Mouse (Mus musculus): ENCODE measurements around the gene Olfr360. TPM values are rescaled to one million over a fixed set of nuclear protein-coding genes. Genes with fewer than 3 reads are reported as not detected.
"Not testable (repeated sequence)": the region's sequence is repeated elsewhere in the genome, so short reads cannot be mapped to it uniquely, and the experiment has no call there.

Olfr360 gene
- polyA plus RNA-seq (2016; fragmentation: Nextera tagmentation; extraction: Ambion mirVana): not detected in 2 replicates

GRCm38 (mm10) chr2:37065446-37065845 is at the start of gene Olfr360:
Olfr360 (plus strand) TSS chr2:37065746.
- H3K4me1 ChIP-seq: no peaks in the 10 kb centered on the region
- H3K4me3 ChIP-seq: no peak within 1 kb of the TSS
- no peaks in the 10 kb centered on the region for H3K9me3 ChIP-seq (replicated peaks)
- H3K27me3 ChIP-seq (replicated peaks): no peaks in the 10 kb centered on the region
- H3K4me2 ChIP-seq: no peak within 1 kb of the TSS
- no peak within 1 kb of the TSS for H3K27ac ChIP-seq
- H3K9ac ChIP-seq: no peak within 1 kb of the TSS
- no peaks in the 10 kb centered on the region for H3K36me3 ChIP-seq
- ATAC-seq: no peak

GRCm38 (mm10) chr2:37089190-37089589 is 23.6 kb downstream of the Olfr360 start, which contains the start of gene Olfr361:
Olfr361 (minus strand) TSS chr2:37089290.
- not testable (repeated sequence) for H3K27ac ChIP-seq; H3K9me3 ChIP-seq (replicated peaks); ATAC-seq; H3K9ac ChIP-seq; H3K4me3 ChIP-seq; H3K4me2 ChIP-seq; H3K4me1 ChIP-seq; H3K36me3 ChIP-seq; H3K27me3 ChIP-seq (replicated peaks)
- WGBS (ENCODE audit: insufficient replicate concordance): 30% methylated on average over 1 of the region's 1 CpGs

GRCm38 (mm10) chr2:37117810-37118209 is 52.3 kb downstream of the Olfr360 start, which contains the start of gene Olfr362:
Olfr362 (minus strand) TSS chr2:37117910.
- H3K27ac ChIP-seq: no peak within 1 kb of the TSS
- H3K36me3 ChIP-seq: no peaks in the 10 kb centered on the region
- no peak for ATAC-seq
- H3K4me3 ChIP-seq: no peak within 1 kb of the TSS
- 55% methylated on average over 1 of the region's 1 CpGs for WGBS (ENCODE audit: insufficient replicate concordance)
- no peak within 1 kb of the TSS for H3K9ac ChIP-seq
- H3K4me2 ChIP-seq: no peak within 1 kb of the TSS
- H3K27me3 ChIP-seq (replicated peaks): no peaks in the 10 kb centered on the region
- H3K9me3 ChIP-seq (replicated peaks): 0 out of 2 replicates have a peak, but pooled peaks cover 4% of the 10 kb centered on the region
- H3K4me1 ChIP-seq: no peaks in the 10 kb centered on the region

Other genes starting within 250 kb of the Olfr360 start
- not detected in 2 replicates for gene Olfr3, start 248.7 kb upstream of the Olfr360 start, polyA plus RNA-seq (2016; fragmentation: Nextera tagmentation; extraction: Ambion mirVana)
- gene Olfr350, start 219.4 kb upstream of the Olfr360 start, polyA plus RNA-seq (2016; fragmentation: Nextera tagmentation; extraction: Ambion mirVana): not detected in 2 replicates
- not detected in 2 replicates for gene Olfr351, start 203.1 kb upstream of the Olfr360 start, polyA plus RNA-seq (2016; fragmentation: Nextera tagmentation; extraction: Ambion mirVana)
- not detected in 2 replicates for gene Olfr352, start 197.3 kb upstream of the Olfr360 start, polyA plus RNA-seq (2016; fragmentation: Nextera tagmentation; extraction: Ambion mirVana)
- not detected in 2 replicates for gene Olfr353, start 172.8 kb upstream of the Olfr360 start, polyA plus RNA-seq (2016; fragmentation: Nextera tagmentation; extraction: Ambion mirVana)
- gene Olfr354, start 160.1 kb upstream of the Olfr360 start, polyA plus RNA-seq (2016; fragmentation: Nextera tagmentation; extraction: Ambion mirVana): not detected in 2 replicates
- not detected in 2 replicates for gene Olfr355, start 136.8 kb upstream of the Olfr360 start, polyA plus RNA-seq (2016; fragmentation: Nextera tagmentation; extraction: Ambion mirVana)
- gene Olfr356, start 128.6 kb upstream of the Olfr360 start, polyA plus RNA-seq (2016; fragmentation: Nextera tagmentation; extraction: Ambion mirVana): not detected in 2 replicates
- not detected in 2 replicates for gene Olfr357, start 71.9 kb upstream of the Olfr360 start, polyA plus RNA-seq (2016; fragmentation: Nextera tagmentation; extraction: Ambion mirVana)
- not detected in 2 replicates for gene Olfr358, start 56.4 kb upstream of the Olfr360 start, polyA plus RNA-seq (2016; fragmentation: Nextera tagmentation; extraction: Ambion mirVana)
- not detected in 2 replicates for gene Olfr361, start 23.5 kb downstream of the Olfr360 start, polyA plus RNA-seq (2016; fragmentation: Nextera tagmentation; extraction: Ambion mirVana)
- not detected in 2 replicates for gene Olfr362, start 52.2 kb downstream of the Olfr360 start, polyA plus RNA-seq (2016; fragmentation: Nextera tagmentation; extraction: Ambion mirVana)
- not detected in 2 replicates for gene Olfr364-ps1, start 73.6 kb downstream of the Olfr360 start, polyA plus RNA-seq (2016; fragmentation: Nextera tagmentation; extraction: Ambion mirVana)
- gene Olfr365, start 122.5 kb downstream of the Olfr360 start, polyA plus RNA-seq (2016; fragmentation: Nextera tagmentation; extraction: Ambion mirVana): not detected in 2 replicates
- not detected in 2 replicates for gene Olfr366, start 145.8 kb downstream of the Olfr360 start, polyA plus RNA-seq (2016; fragmentation: Nextera tagmentation; extraction: Ambion mirVana)

Measured in liver, embryonic 12.5 days (tissue).